Mouse (Mus musculus) left cerebral cortex, postnatal 10 days (tissue): ENCODE results near the gene Dnah3. TPM values are rescaled to one million over a fixed set of nuclear protein-coding genes. Genes with fewer than 3 reads are reported as not detected.

Source experiments
- DNase-seq, 2 experiments: peaks; one replicate each; pipeline ENCODE4 v3.0.0; 2021 to 2022; ENCODE audit warnings: low spot score in 2 of 2, mixed read lengths in 1 of 2; ENCODE audit errors: extremely low spot score in 1 of 2
- intact Hi-C: fragments of 180-260 bp; cut with DNase I; formaldehyde crosslinking; loops from one replicate; pipeline ENCODE4 v1.15.1; 2025
- total RNA-seq, 2 experiments: library from RNA; stranded (reverse); gene quantifications; 2 replicates each; pipeline ENCODE4 v1.2.3; 2021

Dnah3 gene
- total RNA-seq, 2 experiments from 2014 or later: 0.15 TPM; not detected in 1

- DNase-seq: peak; percentile 99 to 100
- intact Hi-C loops: loop anchor here (5.0 kb wide), 1 partner anchor 34 kb away; no protein-coding TSS in a partner anchor
Measured at GRCm38 (mm10) chr7:119895639-119896512, 199.2 kb downstream of the Dnah3 start, which contains the start of the genes Lyrm1 and Dcun1d3. Gene Lyrm1 (plus strand): TSS chr7:119895861. Gene Dcun1d3 (minus strand): TSS chr7:119896298.

GRCm38 (mm10) chr7:119894818-119895544 lies 200.1 kb downstream of the Dnah3 start:
- peak in 1 of 2 experiments; percentile 26 for DNase-seq
- intact Hi-C loops: loop anchor here (5.0 kb wide), 1 partner anchor 33 kb away; no protein-coding TSS in a partner anchor

GRCm38 (mm10) chr7:119892742-119893141 lies 202.3 kb downstream of the Dnah3 start:
- DNase-seq: no peak
- intact Hi-C loops: no loop called here

GRCm38 (mm10) chr7:119892198-119892597 lies 202.9 kb downstream of the Dnah3 start:
- intact Hi-C loops: no loop called here
- DNase-seq: no peak

GRCm38 (mm10) chr7:119887887-119888286 lies 207.2 kb downstream of the Dnah3 start:
- intact Hi-C loops: no loop called here
- DNase-seq: no peak

- no peak for DNase-seq
- intact Hi-C loops: no loop called here
Measured at GRCm38 (mm10) chr7:119881229-119881628, 213.9 kb downstream of the Dnah3 start.

GRCm38 (mm10) chr7:119880345-119880744 lies 214.7 kb downstream of the Dnah3 start:
- intact Hi-C loops: no loop called here
- DNase-seq: no peak

- intact Hi-C loops: no loop called here
- no peak for DNase-seq
Measured at GRCm38 (mm10) chr7:119879171-119879570, 215.9 kb downstream of the Dnah3 start.

- peak in 1 of 2 experiments; percentile 34 for DNase-seq
- intact Hi-C loops: no loop called here
Measured at GRCm38 (mm10) chr7:119875776-119876440, 219.2 kb downstream of the Dnah3 start.

GRCm38 (mm10) chr7:119873050-119873449 lies 222.0 kb downstream of the Dnah3 start:
- intact Hi-C loops: no loop called here
- no peak for DNase-seq

Other genes with a start within 250 kb of the Dnah3 start
- gene Lyrm1, start 199.4 kb downstream of the Dnah3 start, total RNA-seq: 10 to 100 TPM in 1 of 2 experiments, 1 to 10 TPM in 1; 9.0 to 10.6 TPM
- 10 to 100 TPM; 19.5 to 26.5 TPM for gene Dcun1d3, start 199.0 kb downstream of the Dnah3 start, total RNA-seq
- 10 to 100 TPM in 1 of 2 experiments, 1 to 10 TPM in 1; 9.5 to 10.7 TPM for gene Tmem159, start 7.1 kb upstream of the Dnah3 start, total RNA-seq
- under 1 TPM; 0.36 to 0.47 TPM for gene Zp2, start 50.0 kb upstream of the Dnah3 start, total RNA-seq
- under 1 TPM; 0.28 to 0.39 TPM for gene Anks4b, start 78.6 kb upstream of the Dnah3 start, total RNA-seq
- gene Crym, start 106.8 kb upstream of the Dnah3 start, total RNA-seq: 100 to 1,000 TPM; 131 to 158 TPM
- under 1 TPM in 1 of 2 experiments, not detected in 1; 0.16 TPM for gene Abca14, start 108.7 kb upstream of the Dnah3 start, total RNA-seq
- not detected for gene Abca15, start 233.4 kb upstream of the Dnah3 start, total RNA-seq